Mouse (Mus musculus) embryonic facial prominence, embryonic 11.5 days (tissue): ENCODE data around the gene Hmgb2. TPM values are rescaled to one million over a fixed set of nuclear protein-coding genes. Genes with fewer than 3 reads are reported as not detected.

Experiments
- ATAC-seq: fragments of 200-750 bp; cut with Nextera tagmentation; replicated peaks from 2 replicates; pipeline ENCODE4 v1.8.0; 2017; ENCODE audit warnings: low read depth; ENCODE audit not compliant: insufficient number of reproducible peaks, low FRiP score, low TSS enrichment
- DNase-seq: peaks from one replicate; pipeline ENCODE4 v3.0.0-alpha.2; 2015; ENCODE audit warnings: low spot score
- H3K27ac ChIP-seq: fragments of 300-500 bp; sonication (generic); replicated peaks from 2 replicates; pipeline ENCODE4 v1.5.1; 2014; ENCODE audit warnings: mild to moderate bottlenecking, low read depth, low read length, control low read depth
- H3K27me3 ChIP-seq: fragments of 300-500 bp; sonication (generic); 2 replicates; pipeline ENCODE4 v1.6.1; 2014; ENCODE audit warnings: mild to moderate bottlenecking, low read length, moderate library complexity, mixed read lengths; ENCODE audit not compliant: control insufficient read depth, insufficient read depth
- H3K36me3 ChIP-seq: fragments of 300-500 bp; sonication (generic); replicated peaks from 2 replicates; pipeline ENCODE4 v1.6.1; 2014; ENCODE audit warnings: low read depth, mild to moderate bottlenecking, low read length, moderate library complexity, mixed read lengths; ENCODE audit not compliant: control insufficient read depth, insufficient read depth
- H3K4me1 ChIP-seq: fragments of 300-500 bp; sonication (generic); 2 replicates; pipeline ENCODE4 v1.6.1; 2014; ENCODE audit warnings: low read length, mixed read lengths; ENCODE audit not compliant: control insufficient read depth, insufficient read depth
- H3K4me2 ChIP-seq: fragments of 300-500 bp; sonication (generic); 2 replicates; pipeline ENCODE4 v1.6.1; 2014; ENCODE audit warnings: low read depth, mild to moderate bottlenecking, control low read depth, low read length, moderate library complexity
- H3K4me3 ChIP-seq: fragments of 300-500 bp; sonication (generic); 2 replicates; pipeline ENCODE4 v1.5.1; 2014; ENCODE audit warnings: low read depth, low read length, control low read depth
- H3K9ac ChIP-seq: fragments of 300-500 bp; sonication (generic); replicated peaks from 2 replicates; pipeline ENCODE4 v1.6.1; 2014; ENCODE audit warnings: mild to moderate bottlenecking, control low read depth, low read length
- H3K9me3 ChIP-seq: fragments of 300-500 bp; sonication (generic); replicated peaks from 2 replicates; pipeline ENCODE4 v1.6.1; 2016; ENCODE audit warnings: mild to moderate bottlenecking, low read length, inconsistent platforms, mixed read lengths; ENCODE audit not compliant: control insufficient read depth
- WGBS: fragments of 180-500 bp; shearing (Covaris S2); extraction: QIAGEN DNeasy Blood & Tissue Kit; methylation state at CpG from one replicate; pipeline ENCODE4 v1.1.7; 2014; 5-methylcytosine and 5-hydroxymethylcytosine counted together
- polyA plus RNA-seq: library from polyadenylated mRNA; unstranded; fragments of >200 nt; fragmentation: Nextera tagmentation; extraction: Ambion mirVana; gene quantifications from 2 replicates; pipeline ENCODE4 v1.2.1, GENCODE M21; 2014

Hmgb2 gene
- polyA plus RNA-seq, 1 experiment from 2014 or later = 581 TPM

GRCm38 (mm10) chr8:57565039-57565438 lies 53.3 kb downstream of the Hmgb2 start:
- DNase-seq (no peak), ATAC-seq (no peak)
- Histone ChIP-seq H3K27ac (no peak overlapping the region), H3K27me3 (no peaks in the 10 kb centered on the region), H3K4me1 (no peaks in the 10 kb centered on the region), H3K36me3 (no peaks in the 10 kb centered on the region), H3K4me3 (no peak overlapping the region), H3K9ac (no peak overlapping the region), H3K4me2 (no peak overlapping the region), H3K9me3 (no peaks in the 10 kb centered on the region)
- 83% methylated on average over 6 of the region's 6 CpGs for WGBS

Other genes starting within 250 kb of the Hmgb2 start
- 8.3 and 8.7 TPM in 2 replicates for gene Hand2, start 190.9 kb upstream of the Hmgb2 start, polyA plus RNA-seq
- gene Scrg1, start 56.0 kb upstream of the Hmgb2 start, polyA plus RNA-seq = 2.5 and 2.9 TPM in 2 replicates
- 85.6 and 94.5 TPM in 2 replicates for gene Sap30, start 24.0 kb upstream of the Hmgb2 start, polyA plus RNA-seq
- 18.2 and 18.9 TPM in 2 replicates for gene Galnt7, start 141.1 kb downstream of the Hmgb2 start, polyA plus RNA-seq